Mouse (Mus musculus): ENCODE measurements around the gene Tfap2b.

Gene Tfap2b

DNA sequence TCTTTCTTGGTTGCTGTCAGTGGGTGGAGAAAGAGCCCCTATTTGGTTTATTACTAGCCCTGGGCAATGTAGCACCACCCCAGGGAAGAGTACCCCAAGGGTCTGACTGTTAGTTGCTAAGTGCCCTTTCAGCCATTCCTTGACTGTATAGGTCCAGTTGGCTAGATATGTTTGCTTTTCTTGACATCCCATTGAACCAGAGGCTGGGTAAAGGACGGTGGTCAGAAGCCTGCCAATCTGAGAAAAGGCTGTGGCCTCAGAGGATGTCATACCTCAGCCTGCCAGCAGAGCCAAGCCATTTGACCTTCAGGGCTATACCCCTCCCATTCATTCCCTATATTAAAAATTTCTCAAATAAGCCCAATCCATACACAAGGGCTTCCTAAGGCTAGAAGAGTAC lies 24.0 kb downstream of the Tfap2b start:
- no peak for DNase-seq (ENCODE audit: low read depth, low spot score)

DNA sequence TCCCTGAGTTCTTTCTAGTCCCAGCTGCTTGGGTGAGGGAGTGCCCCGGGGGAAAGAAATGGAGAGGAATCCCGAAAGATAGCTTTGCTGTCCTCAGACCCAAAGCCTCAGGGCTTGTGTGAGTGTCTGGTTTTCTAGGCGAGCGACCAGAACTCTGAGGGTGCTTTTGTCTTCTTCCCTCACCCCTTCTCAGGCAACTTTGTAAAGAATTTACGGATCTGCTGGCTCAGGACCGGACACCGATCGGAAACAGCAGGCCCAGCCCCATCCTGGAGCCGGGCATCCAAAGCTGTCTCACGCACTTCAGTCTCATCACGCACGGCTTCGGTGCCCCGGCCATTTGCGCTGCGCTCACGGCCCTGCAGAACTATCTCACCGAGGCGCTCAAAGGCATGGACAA lies 25.1 kb downstream of the Tfap2b start:
- no peak for DNase-seq (ENCODE audit: low read depth, low spot score)

- no peak for DNase-seq (ENCODE audit: low read depth, low spot score)
These were observed 25.9 kb downstream of the Tfap2b start for GRCm38 (mm10) chr1:19234432-19235205.

DNA sequence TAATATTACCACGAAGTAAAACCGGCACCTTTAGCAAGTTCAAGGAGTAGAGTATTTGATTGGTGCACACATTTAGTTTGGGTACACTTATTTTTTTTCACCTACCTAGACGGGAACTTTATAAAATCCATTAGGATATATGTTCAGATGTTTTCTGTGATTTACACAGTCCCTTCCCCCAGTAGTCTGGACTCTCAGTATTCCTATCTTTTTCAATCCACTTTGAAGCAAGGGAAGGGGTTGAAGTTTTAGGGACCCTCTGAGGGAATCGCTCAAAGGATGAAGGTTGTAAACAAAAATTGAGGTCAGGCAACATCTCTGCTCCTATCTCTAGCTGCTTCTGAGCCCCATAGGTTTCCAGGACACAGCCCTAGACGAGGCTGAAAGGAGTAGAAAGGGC lies 27.3 kb downstream of the Tfap2b start:
- DNase-seq (ENCODE audit: low read depth, low spot score) = no peak

- no peak for DNase-seq (ENCODE audit: low read depth, low spot score)
These were observed 27.9 kb downstream of the Tfap2b start for GRCm38 (mm10) chr1:19236591-19236990.

- DNase-seq (ENCODE audit: low read depth, low spot score) = no peak
These were observed 28.3 kb downstream of the Tfap2b start for GRCm38 (mm10) chr1:19237061-19237460.

DNA sequence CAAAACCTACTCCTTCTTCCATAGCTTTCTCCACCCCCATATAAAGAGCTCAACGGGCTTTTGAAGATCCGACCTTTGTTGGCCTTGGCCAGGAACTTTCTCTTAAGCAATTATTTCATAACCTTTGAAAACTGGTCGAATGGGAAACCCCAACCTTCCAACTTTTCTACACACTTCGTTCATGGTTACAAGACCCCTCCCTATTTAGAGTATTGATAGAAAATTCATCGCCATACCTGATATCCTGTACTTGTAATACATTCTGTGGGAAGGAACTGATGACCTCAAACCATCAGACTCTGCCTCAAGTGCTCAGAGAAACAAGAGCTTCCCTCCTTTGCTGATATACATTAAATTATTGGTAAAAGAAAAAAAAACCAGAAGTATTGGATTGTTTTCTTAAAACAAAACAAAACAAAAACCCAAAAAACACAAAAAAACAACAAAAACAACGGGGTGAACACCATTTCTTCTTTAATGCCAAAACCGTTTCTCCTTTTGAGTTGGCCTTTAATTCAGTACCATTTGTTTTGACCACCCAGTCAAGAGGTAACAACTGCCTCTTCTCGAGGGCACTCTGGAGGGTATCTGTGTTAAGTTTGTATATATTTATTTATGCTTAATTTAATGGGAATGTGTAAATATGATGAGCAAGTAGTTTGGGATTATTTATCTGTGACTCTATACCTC lies 29.2 kb downstream of the Tfap2b start:
- DNase-seq (ENCODE audit: low read depth, low spot score) = no peak

DNA sequence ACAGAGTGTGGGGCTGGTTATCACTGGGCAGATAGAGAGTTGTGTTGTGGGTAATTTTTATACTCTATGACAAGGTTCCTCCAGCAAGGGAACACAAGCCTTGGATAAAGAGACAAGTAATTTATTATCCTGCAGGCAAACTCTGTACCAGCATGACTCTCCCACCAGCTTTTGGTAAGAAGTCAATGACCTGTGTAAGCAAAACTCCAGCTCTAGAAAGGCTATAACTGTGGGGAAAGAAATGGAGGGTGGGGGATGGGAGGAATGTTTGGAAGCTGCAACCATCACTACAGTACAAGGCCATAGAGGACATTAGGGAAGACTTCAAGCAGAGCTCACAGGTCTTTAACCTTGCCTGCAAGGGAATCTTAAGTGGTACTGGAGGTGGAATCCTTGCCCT lies 31.3 kb downstream of the Tfap2b start:
- DNase-seq (ENCODE audit: low read depth, low spot score) = no peak

DNA sequence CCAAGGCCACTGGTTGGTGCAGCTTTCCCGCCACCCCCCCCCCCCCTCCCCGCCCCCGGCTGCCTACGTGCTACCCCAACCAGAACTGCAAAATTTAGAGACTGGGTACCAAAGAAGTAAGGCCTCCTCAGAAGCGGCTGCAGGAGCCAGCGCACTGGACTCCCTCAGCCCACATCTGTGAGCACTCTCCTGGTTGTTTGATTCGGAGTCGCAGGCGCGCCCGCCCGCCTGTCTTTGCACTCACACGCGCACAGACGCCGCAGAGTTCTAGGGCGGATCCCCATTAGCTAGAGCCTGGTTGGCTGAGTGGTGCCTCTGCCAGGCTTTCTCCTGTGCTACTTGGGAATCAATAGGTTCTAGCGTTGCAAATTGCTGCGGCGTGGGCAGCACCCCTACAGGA lies 32.6 kb downstream of the Tfap2b start:
- DNase-seq (ENCODE audit: low read depth, low spot score) = no peak

GRCm38 (mm10) chr1:19242021-19242420 lies 33.3 kb downstream of the Tfap2b start:
- no peak for DNase-seq (ENCODE audit: low read depth, low spot score)

DNA sequence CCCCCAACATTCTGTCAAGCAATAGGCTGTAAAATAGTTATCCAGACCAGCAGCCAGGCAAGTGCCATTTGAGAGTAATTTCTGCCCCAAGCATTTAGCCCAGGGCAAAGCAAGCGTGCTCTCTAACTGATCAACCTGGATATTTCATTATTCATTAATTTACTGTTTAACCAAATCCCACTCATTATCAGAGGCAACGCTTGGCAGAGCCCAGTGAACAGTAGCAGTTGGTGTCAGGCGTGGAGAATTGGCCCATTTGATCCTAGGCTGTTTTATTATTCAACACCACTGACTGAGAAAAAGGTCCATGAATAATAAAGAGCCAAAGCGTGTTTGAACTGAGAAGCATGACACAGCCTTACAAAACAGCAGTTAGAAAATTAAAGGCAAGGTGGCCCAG lies 36.3 kb downstream of the Tfap2b start:
- DNase-seq (ENCODE audit: low read depth, low spot score) = no peak

GRCm38 (mm10) chr1:19251286-19251685 lies 42.6 kb downstream of the Tfap2b start:
- no peak for DNase-seq (ENCODE audit: low read depth, low spot score)

- no peak for DNase-seq (ENCODE audit: low read depth, low spot score)
These were observed 60.9 kb downstream of the Tfap2b start for GRCm38 (mm10) chr1:19269596-19269995.
